15 mouse cellular contexts compared by ENCODE assay signal in genomic region chr4:152204663-152205062, GRCm38 (mm10). TPM values are rescaled to one million over a fixed set of nuclear protein-coding genes. Genes with fewer than 3 reads are reported as not detected.
DNase-seq lines count a peak whose midpoint lies in the region; ATAC-seq and TF ChIP-seq lines count a peak whose summit lies in the region.
"Had no signal": no experiment of that assay in that cellular context is flagged by ENCODE, and none has a peak within 500 bp of the region (broad histone marks: within the 10 kb centered on the region; RNA-seq: fewer than 3 reads in every experiment).

No protein-coding gene starts in this region.

- WGBS in heart, adult 2 months: 47% methylated on average over 6 of the region's 6 CpGs
- 82% methylated on average over 6 of the region's 6 CpGs for WGBS in heart, embryonic 10.5 days
- 73% methylated on average over 6 of the region's 6 CpGs for WGBS in liver, embryonic 12.5 days (ENCODE audit: insufficient replicate concordance)
- 92% methylated on average over 6 of the region's 6 CpGs for WGBS in neural tube, embryonic 15.5 days

- 0 out of 2 replicates have a peak, but pooled peaks have one; percentile 28 for ATAC-seq in erythroid progenitor cell, adult 5-6 weeks (replicated peaks; ENCODE audit: low FRiP score, poor library complexity, severe bottlenecking)
- ATAC-seq in liver, embryonic 12.5 days: peak; percentile 59
- ATAC-seq in neural tube, embryonic 15.5 days (ENCODE audit: low FRiP score): no peak

- H3K9me3 ChIP-seq in heart, embryonic 10.5 days: no peaks in the 10 kb centered on the region
- no peaks in the 10 kb centered on the region for H3K9me3 ChIP-seq in liver, embryonic 12.5 days (replicated peaks)
- no peaks in the 10 kb centered on the region for H3K9me3 ChIP-seq in neural tube, embryonic 15.5 days (replicated peaks)
- H3K9me3 ChIP-seq: limb, embryonic 15.5 days had no signal

- peak overlapping the region; percentile 68 for H3K27ac ChIP-seq in heart, adult 2 months
- H3K27ac ChIP-seq in heart, embryonic 10.5 days: no peak overlapping the region
- H3K27ac ChIP-seq in liver, embryonic 12.5 days: no peak overlapping the region
- no peak overlapping the region for H3K27ac ChIP-seq in neural tube, embryonic 15.5 days (replicated peaks)
- H3K27ac ChIP-seq: limb, embryonic 15.5 days had no signal

- TF ChIP-seq POLR2A in heart, adult 2 months (IDR thresholded peaks at IDR 0.05; ENCODE audit: insufficient read depth, low read depth, low read length): no peak

- no peak overlapping the region for H3K4me3 ChIP-seq in heart, adult 2 months
- H3K4me3 ChIP-seq in heart, embryonic 10.5 days: no peak overlapping the region
- H3K4me3 ChIP-seq in liver, embryonic 12.5 days: no peak overlapping the region
- H3K4me3 ChIP-seq in neural tube, embryonic 15.5 days (replicated peaks): no peak overlapping the region
- H3K4me3 ChIP-seq: limb, embryonic 15.5 days had no signal

- H3K4me1 ChIP-seq in heart, adult 2 months (ENCODE audit: control insufficient read depth, insufficient read depth, low read length): peaks cover 22% of the 10 kb centered on the region
- peaks cover 51% of the 10 kb centered on the region for H3K4me1 ChIP-seq in heart, embryonic 10.5 days
- peaks cover 59% of the 10 kb centered on the region for H3K4me1 ChIP-seq in liver, embryonic 12.5 days
- H3K4me1 ChIP-seq in neural tube, embryonic 15.5 days: peaks cover 25% of the 10 kb centered on the region

- H3K36me3 ChIP-seq in heart, adult 2 months (ENCODE audit: control insufficient read depth, insufficient read depth, low read length): no peaks in the 10 kb centered on the region
- no peaks in the 10 kb centered on the region for H3K36me3 ChIP-seq in heart, embryonic 10.5 days
- H3K36me3 ChIP-seq in liver, embryonic 12.5 days: 0 out of 2 replicates have a peak, but pooled peaks cover 2% of the 10 kb centered on the region
- H3K36me3 ChIP-seq in neural tube, embryonic 15.5 days: 0 out of 2 replicates have a peak, but pooled peaks cover 4% of the 10 kb centered on the region
- H3K36me3 ChIP-seq: limb, embryonic 15.5 days had no signal

- peak in 1 of 2 experiments; percentile 76 for DNase-seq in heart, adult 2 months
- no peak for DNase-seq in heart, embryonic 10.5 days (ENCODE audit: low spot score)
- peak; percentile 34 for DNase-seq in ES-CJ7 (ENCODE audit: low read depth, low spot score)
- DNase-seq in thymus, postnatal 25 days: no peak
- DNase-seq in kidney, postnatal 4 days: no peak
- DNase-seq: gastrocnemius, postnatal 14 days; layer of hippocampus, adult 9-11 months had no signal

- no peak overlapping the region for H3K9ac ChIP-seq in heart, adult 2 months (ENCODE audit: low read depth, low read length)
- H3K9ac ChIP-seq in liver, embryonic 12.5 days: no peak overlapping the region
- no peak overlapping the region for H3K9ac ChIP-seq in neural tube, embryonic 15.5 days (replicated peaks)
- H3K9ac ChIP-seq: limb, embryonic 15.5 days had no signal

- no peaks in the 10 kb centered on the region for H3K27me3 ChIP-seq in heart, adult 2 months (ENCODE audit: control insufficient read depth, insufficient read depth, low read length)
- no peaks in the 10 kb centered on the region for H3K27me3 ChIP-seq in heart, embryonic 10.5 days (ENCODE audit: insufficient read depth, poor library complexity, severe bottlenecking)
- no peaks in the 10 kb centered on the region for H3K27me3 ChIP-seq in liver, embryonic 12.5 days (replicated peaks)
- H3K27me3 ChIP-seq in neural tube, embryonic 15.5 days (replicated peaks): no peaks in the 10 kb centered on the region
- H3K27me3 ChIP-seq: limb, embryonic 15.5 days had no signal

- H3K4me2 ChIP-seq in liver, embryonic 12.5 days: no peak overlapping the region
- H3K4me2 ChIP-seq in neural tube, embryonic 15.5 days: no peak overlapping the region
- H3K4me2 ChIP-seq: limb, embryonic 15.5 days had no signal

- TF ChIP-seq CTCF in heart, adult 2 months (IDR thresholded peaks at IDR 0.05): peak; percentile 61

- TF ChIP-seq EP300 in heart, adult 2 months (IDR thresholded peaks at IDR 0.05; ENCODE audit: insufficient read depth, low read depth, low read length): peak; percentile 75; the same call in 1 of the 2 replicates

- no peaks in the 10 kb centered on the region; the same call in 1 of the 2 replicates for H3K79me2 ChIP-seq in heart, adult 2 months (replicated peaks; ENCODE audit: control insufficient read depth, insufficient read depth, low read length)

- intact Hi-C loops in heart, adult 2 months (cut with DNase I): no loop called here

RNA-seq across cellular contexts. Expression of gene Acot7, which starts 26.7 kb away (rescaled TPM):
- total RNA-seq in heart, adult 2 months (2021): 10 to 100 TPM; 58.1 to 64.8 TPM
- 51.7 and 65.0 TPM in 2 replicates for polyA plus RNA-seq in heart, adult 2 months (2012; rRNA removed)
- polyA plus RNA-seq in heart, embryonic 10.5 days (2016; fragmentation: Nextera tagmentation; extraction: Ambion mirVana): 43.7 and 48.9 TPM in 2 replicates
- 15.1 and 30.2 TPM in 2 replicates for total RNA-seq in erythroid progenitor cell, adult 5-6 weeks (2015; ENCODE audit: low replicate concordance)
- 3.7 and 3.9 TPM in 2 replicates for total RNA-seq in erythroid progenitor cell, adult 5-6 weeks (2017; ENCODE audit: low replicate concordance)
- polyA plus RNA-seq in liver, embryonic 12.5 days (2016; fragmentation: Nextera tagmentation; extraction: Ambion mirVana): 33.0 and 36.2 TPM in 2 replicates
- polyA plus RNA-seq in neural tube, embryonic 15.5 days (2015; fragmentation: Nextera tagmentation; extraction: Ambion mirVana): 402 and 456 TPM in 2 replicates

RNA-seq across cellular contexts. Expression of gene Hes2, which starts 46.0 kb away (rescaled TPM):
- not detected for total RNA-seq in heart, adult 2 months (2021)
- polyA plus RNA-seq in heart, adult 2 months (2012; rRNA removed): not detected in 2 replicates
- not detected in 2 replicates for polyA plus RNA-seq in heart, embryonic 10.5 days (2016; fragmentation: Nextera tagmentation; extraction: Ambion mirVana)
- total RNA-seq in erythroid progenitor cell, adult 5-6 weeks (2015; ENCODE audit: low replicate concordance): not detected in 2 replicates
- total RNA-seq in erythroid progenitor cell, adult 5-6 weeks (2017; ENCODE audit: low replicate concordance): not detected in 2 replicates
- polyA plus RNA-seq in liver, embryonic 12.5 days (2016; fragmentation: Nextera tagmentation; extraction: Ambion mirVana): 0.05 TPM in 1 of 2 replicates, not detected in the other
- not detected in 2 replicates for polyA plus RNA-seq in neural tube, embryonic 15.5 days (2015; fragmentation: Nextera tagmentation; extraction: Ambion mirVana)
- total RNA-seq: adrenal gland, adult 18-20 months; gastrocnemius, postnatal 14 days had no signal
- polyA plus RNA-seq: C2C12; forebrain, embryonic 11.5 days; kidney, embryonic 14.5 days had no signal

RNA-seq across cellular contexts. Expression of gene Espn, which starts 52.5 kb away (rescaled TPM):
- total RNA-seq in heart, adult 2 months (2021): 1 to 10 TPM; 2.4 to 2.5 TPM
- 2.7 and 3.2 TPM in 2 replicates for polyA plus RNA-seq in heart, adult 2 months (2012; rRNA removed)
- 1.4 and 4.0 TPM in 2 replicates for polyA plus RNA-seq in heart, embryonic 10.5 days (2016; fragmentation: Nextera tagmentation; extraction: Ambion mirVana)
- total RNA-seq in erythroid progenitor cell, adult 5-6 weeks (2015; ENCODE audit: low replicate concordance): 0.72 TPM in 1 of 2 replicates, not detected in the other
- total RNA-seq in erythroid progenitor cell, adult 5-6 weeks (2017; ENCODE audit: low replicate concordance): not detected in 2 replicates
- 2.6 and 2.9 TPM in 2 replicates for polyA plus RNA-seq in liver, embryonic 12.5 days (2016; fragmentation: Nextera tagmentation; extraction: Ambion mirVana)
- polyA plus RNA-seq in neural tube, embryonic 15.5 days (2015; fragmentation: Nextera tagmentation; extraction: Ambion mirVana): 0.31 and 3.3 TPM in 2 replicates
